In the genomic region with DNA sequence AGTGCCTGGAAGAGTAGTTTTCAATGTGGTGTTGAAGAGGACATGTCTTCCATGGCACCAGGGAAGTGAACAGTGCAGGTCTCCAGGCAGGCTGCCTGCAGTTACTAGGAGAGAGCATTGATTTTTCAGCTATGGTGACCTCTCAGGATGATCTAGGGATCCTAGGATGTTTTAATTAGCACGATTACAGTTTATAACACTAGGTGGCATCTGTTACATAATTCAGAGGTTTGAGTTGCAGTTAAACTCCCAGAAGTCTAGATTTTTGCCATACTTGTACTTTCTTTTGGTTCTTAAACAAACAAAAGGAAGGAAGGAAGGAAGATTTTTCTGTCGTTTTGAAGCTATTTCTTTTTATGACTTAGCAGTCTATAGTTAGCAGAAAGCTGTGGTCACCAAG, we compare ENCODE assay signal across 13 mouse cellular contexts. TPM values are rescaled to one million over a fixed set of nuclear protein-coding genes. Genes with fewer than 3 reads are reported as not detected.
DNase-seq lines count a peak whose midpoint lies in the region; ATAC-seq and TF ChIP-seq lines count a peak whose summit lies in the region.
"Had no signal": no experiment of that assay in that cellular context is flagged by ENCODE, and none has a peak within 500 bp of the region (broad histone marks: within the 10 kb centered on the region; RNA-seq: fewer than 3 reads in every experiment).

No protein-coding gene starts in this region.

- H3K4me1 ChIP-seq in heart, adult 2 months (ENCODE audit: control insufficient read depth, insufficient read depth, low read length) = no peaks in the 10 kb centered on the region
- H3K4me1 ChIP-seq: heart, embryonic 10.5 days; lung, embryonic 15.5 days had no signal

- H3K9ac ChIP-seq in heart, adult 2 months (ENCODE audit: low read depth, low read length) = no peak overlapping the region
- H3K9ac ChIP-seq: lung, embryonic 15.5 days had no signal

- WGBS in heart, adult 2 months = 21% methylated on average over 2 of the region's 2 CpGs

- no peaks in the 10 kb centered on the region for H3K36me3 ChIP-seq in heart, adult 2 months (ENCODE audit: control insufficient read depth, insufficient read depth, low read length)

- DNase-seq in heart, adult 2 months = no peak
- no peak for DNase-seq in heart, postnatal 10 days
- DNase-seq in left cerebral cortex, adult 2 months (ENCODE audit: extremely low spot score in 1 of 2, low spot score in 2 of 2) = no peak
- no peak for DNase-seq in left cerebral cortex, adult 8-10 months (ENCODE audit: low spot score in 2 of 2)
- peak; percentile 35 for DNase-seq in 416B (ENCODE audit: low read depth)
- peak; percentile 41 for DNase-seq in brain, adult 2 months (ENCODE audit: low read depth, low spot score)
- DNase-seq in thymus, postnatal 10 days (ENCODE audit: low spot score in 2 of 2) = no peak
- DNase-seq: cerebellum, adult 9-11 months; kidney, adult 8-10 months; right cerebral cortex, postnatal 25 days had no signal

- H3K27me3 ChIP-seq in heart, adult 2 months (ENCODE audit: control insufficient read depth, insufficient read depth, low read length) = no peaks in the 10 kb centered on the region
- H3K27me3 ChIP-seq: lung, embryonic 15.5 days had no signal

- no peaks in the 10 kb centered on the region for H3K79me2 ChIP-seq in heart, adult 2 months (replicated peaks; ENCODE audit: control insufficient read depth, insufficient read depth, low read length)

- H3K4me3 ChIP-seq in heart, adult 2 months = no peak overlapping the region
- H3K4me3 ChIP-seq in left cerebral cortex, adult 2 months = no peak overlapping the region
- H3K4me3 ChIP-seq: heart, embryonic 10.5 days; lung, embryonic 15.5 days had no signal

- no peak overlapping the region for H3K27ac ChIP-seq in heart, adult 2 months
- no peak overlapping the region for H3K27ac ChIP-seq in left cerebral cortex, adult 2 months
- H3K27ac ChIP-seq: heart, embryonic 10.5 days; lung, embryonic 15.5 days had no signal

- no peak for TF ChIP-seq EP300 in heart, adult 2 months (IDR thresholded peaks at IDR 0.05; ENCODE audit: insufficient read depth, low read depth, low read length)

- TF ChIP-seq CTCF in heart, adult 2 months (IDR thresholded peaks at IDR 0.05) = peak; percentile 68
- peak; percentile 49 for TF ChIP-seq CTCF in left cerebral cortex, adult 2 months (IDR thresholded peaks at IDR 0.05)

- intact Hi-C loops in heart, adult 2 months (cut with DNase I) = loop anchor here (1.0 to 5.0 kb wide), 3 partner anchors 128 to 921 kb away; partner anchors contain the start of gene Adamts17
- intact Hi-C loops in heart, postnatal 10 days (cut with DNase I) = loop anchor here (1.0 to 10.0 kb wide), 2 partner anchors 128 to 924 kb away; partner anchors contain the start of gene Adamts17
- intact Hi-C loops in left cerebral cortex, adult 2 months (cut with DNase I) = loop anchor here (1.0 to 5.0 kb wide), 3 partner anchors 128 to 926 kb away; partner anchors contain the start of gene Adamts17

- TF ChIP-seq POLR2A in heart, adult 2 months (IDR thresholded peaks at IDR 0.05; ENCODE audit: insufficient read depth, low read depth, low read length) = no peak

- no peak for ATAC-seq in erythroid progenitor cell, adult 5-6 weeks (replicated peaks; ENCODE audit: low FRiP score, poor library complexity, severe bottlenecking)

RNA-seq across cellular contexts. Expression of gene Lins1, which starts 21.5 kb away (rescaled TPM):
- 1 to 10 TPM; 3.0 to 3.5 TPM for total RNA-seq in heart, adult 2 months (2021)
- 3.2 and 6.5 TPM in 2 replicates for polyA plus RNA-seq in heart, adult 2 months (2012; rRNA removed)
- 1 to 10 TPM; 4.0 to 4.8 TPM for total RNA-seq in heart, postnatal 10 days (2021)
- total RNA-seq in left cerebral cortex, adult 2 months (2021) = 1 to 10 TPM; 8.6 to 9.3 TPM
- total RNA-seq in left cerebral cortex, adult 8-10 months (2022) = 10 to 100 TPM in 1 of 4 experiments, 1 to 10 TPM in 3; 8.0 to 10.0 (median 8.6) TPM
- 1.8 TPM in 1 of 2 replicates, not detected in the other for total RNA-seq in erythroid progenitor cell, adult 5-6 weeks (2015; ENCODE audit: low replicate concordance)
- total RNA-seq in erythroid progenitor cell, adult 5-6 weeks (2017; ENCODE audit: low replicate concordance) = 6.1 TPM in 1 of 2 replicates, not detected in the other

RNA-seq across cellular contexts. Expression of gene Asb7, which starts 21.8 kb away (rescaled TPM):
- total RNA-seq in heart, adult 2 months (2021) = 1 to 10 TPM; 7.5 to 9.0 TPM
- polyA plus RNA-seq in heart, adult 2 months (2012; rRNA removed) = 2.2 and 3.9 TPM in 2 replicates
- total RNA-seq in heart, postnatal 10 days (2021) = 10 to 100 TPM in 1 of 2 experiments, 1 to 10 TPM in 1; 9.8 to 13.4 TPM
- total RNA-seq in left cerebral cortex, adult 2 months (2021) = 10 to 100 TPM; 19.1 to 22.6 TPM
- 10 to 100 TPM; 18.1 to 23.1 (median 20.9) TPM for total RNA-seq in left cerebral cortex, adult 8-10 months (2022)
- 2.9 and 5.0 TPM in 2 replicates for total RNA-seq in erythroid progenitor cell, adult 5-6 weeks (2015; ENCODE audit: low replicate concordance)
- total RNA-seq in erythroid progenitor cell, adult 5-6 weeks (2017; ENCODE audit: low replicate concordance) = 1.4 and 1.7 TPM in 2 replicates

RNA-seq across cellular contexts. Expression of gene Cers3, which starts 32.1 kb away (rescaled TPM):
- under 1 TPM in 1 of 2 experiments, not detected in 1; 0.09 TPM for total RNA-seq in heart, adult 2 months (2021)
- 0.12 TPM in 1 of 2 replicates, not detected in the other for polyA plus RNA-seq in heart, adult 2 months (2012; rRNA removed)
- total RNA-seq in heart, postnatal 10 days (2021) = under 1 TPM; 0.14 to 0.35 TPM
- total RNA-seq in left cerebral cortex, adult 2 months (2021) = under 1 TPM; 0.28 to 0.29 TPM
- total RNA-seq in left cerebral cortex, adult 8-10 months (2022) = under 1 TPM; 0.15 to 0.66 (median 0.22) TPM
- total RNA-seq in erythroid progenitor cell, adult 5-6 weeks (2015; ENCODE audit: low replicate concordance) = not detected in 2 replicates
- not detected in 2 replicates for total RNA-seq in erythroid progenitor cell, adult 5-6 weeks (2017; ENCODE audit: low replicate concordance)

Comparison
In these comparisons a context has a peak if more than half of its experiments do, and no peak if none do; other contexts are left out.
1. DNase-seq: peak in 416B (single experiment) and brain, adult 2 months (single experiment); none in heart, adult 2 months (0 of 2), heart, postnatal 10 days (0 of 2), left cerebral cortex, adult 2 months (0 of 2), left cerebral cortex, adult 8-10 months (0 of 2) and thymus, postnatal 10 days (0 of 2).